Mouse (Mus musculus): ENCODE data around the gene Col6a6.
A peak's percentile ranks its signal among the peaks of the same experiment; 100 is the strongest.
"Not testable (repeated sequence)": the region's sequence is repeated elsewhere in the genome, so short reads cannot be mapped to it uniquely, and the experiment has no call there.

Gene Col6a6

GRCm38 (mm10) chr9:105658216-105658615, 169.7 kb downstream of the Col6a6 start:
- DNase-seq, result no peak

GRCm38 (mm10) chr9:105656189-105656588, 171.8 kb downstream of the Col6a6 start:
- DNase-seq, result no peak

- peak; percentile 77 for DNase-seq
Observed at GRCm38 (mm10) chr9:105642460-105643371, 185.2 kb downstream of the Col6a6 start, which contains the start of gene Pik3r4. Gene Pik3r4, plus strand, starts transcription at chr9:105642978.

GRCm38 (mm10) chr9:105641377-105641776, 186.6 kb downstream of the Col6a6 start:
- not testable (repeated sequence) for DNase-seq
